Mouse (Mus musculus): ENCODE measurements around the gene Cdc5l.

GRCm38 (mm10) chr17:45434262-45434590 lies 689 bp upstream of the Cdc5l start:
- no peak for TF ChIP-seq POLR2A (IDR thresholded peaks at IDR 0.05; ENCODE audit: low read depth, low read length)
- TF ChIP-seq CTCF (IDR thresholded peaks at IDR 0.05; ENCODE audit: extremely low read depth, insufficient read depth, insufficient read length, insufficient replicate concordance) = no peak

All from spleen, adult 2 months (tissue).